Mouse (Mus musculus): Measurements from ENCODE around the gene Vdr. TPM values are rescaled to one million over a fixed set of nuclear protein-coding genes. Genes with fewer than 3 reads are reported as not detected.

Gene Vdr
- polyA plus RNA-seq, 1 experiment = 151 TPM

- H3K27me3 ChIP-seq (ENCODE audit: control insufficient read depth, insufficient read depth, low read length) = no peaks in the 10 kb centered on the region
- H3K4me3 ChIP-seq (ENCODE audit: low read depth, low read length) = no peak overlapping the region
- WGBS = 71% methylated on average over 2 of the region's 2 CpGs
- peaks cover 37% of the 10 kb centered on the region for H3K4me1 ChIP-seq (ENCODE audit: control insufficient read depth, insufficient read depth, insufficient read length, low read length)
- H3K36me3 ChIP-seq (ENCODE audit: control insufficient read depth, insufficient read depth, low read length) = no peaks in the 10 kb centered on the region
- TF ChIP-seq POLR2A (IDR thresholded peaks at IDR 0.05; ENCODE audit: low read depth, low read length) = no peak
- H3K27ac ChIP-seq (ENCODE audit: insufficient read depth, low read depth, low read length) = 0 out of 2 replicates have a peak overlapping the region, but pooled peaks have one; percentile 95
These were observed 12.0 kb upstream of the Vdr start for GRCm38 (mm10) chr15:97922421-97922820.

- Histone ChIP-seq H3K36me3 (ENCODE audit: control insufficient read depth, insufficient read depth, low read length) (no peaks in the 10 kb centered on the region), H3K27me3 (ENCODE audit: control insufficient read depth, insufficient read depth, low read length) (no peaks in the 10 kb centered on the region), H3K27ac (ENCODE audit: insufficient read depth, low read depth, low read length) (peak overlapping the region; percentile 95), H3K4me3 (ENCODE audit: low read depth, low read length) (no peak overlapping the region), H3K4me1 (ENCODE audit: control insufficient read depth, insufficient read depth, insufficient read length, low read length) (peaks cover 43% of the 10 kb centered on the region)
- TF ChIP-seq POLR2A (IDR thresholded peaks at IDR 0.05; ENCODE audit: low read depth, low read length) = no peak
- TF ChIP-seq CTCF (IDR thresholded peaks at IDR 0.05; ENCODE audit: extremely low read depth, insufficient read length, insufficient replicate concordance, low read depth, low read length) = no peak
- 33% methylated on average over 9 of the region's 9 CpGs for WGBS
These were observed 11.4 kb upstream of the Vdr start for GRCm38 (mm10) chr15:97921796-97922195.

GRCm38 (mm10) chr15:97920306-97920705 lies 9.9 kb upstream of the Vdr start:
- Histone ChIP-seq H3K36me3 (ENCODE audit: control insufficient read depth, insufficient read depth, low read length) (no peaks in the 10 kb centered on the region), H3K27ac (ENCODE audit: insufficient read depth, low read depth, low read length) (no peak overlapping the region)

GRCm38 (mm10) chr15:97919217-97919616 lies 8.8 kb upstream of the Vdr start:
- H3K4me3 ChIP-seq (ENCODE audit: low read depth, low read length) = no peak overlapping the region
- TF ChIP-seq POLR2A (IDR thresholded peaks at IDR 0.05; ENCODE audit: low read depth, low read length) (no peak), CTCF (IDR thresholded peaks at IDR 0.05; ENCODE audit: extremely low read depth, insufficient read length, insufficient replicate concordance, low read depth, low read length) (no peak)
- 80% methylated on average over 7 of the region's 7 CpGs for WGBS

More at GRCm38 (mm10) chr15:97920306-97920705, 9.9 kb upstream of the Vdr start:
- Histone ChIP-seq H3K27me3 (ENCODE audit: control insufficient read depth, insufficient read depth, low read length) (no peaks in the 10 kb centered on the region), H3K4me1 (ENCODE audit: control insufficient read depth, insufficient read depth, insufficient read length, low read length) (peaks cover 43% of the 10 kb centered on the region; the same call in 1 of the 2 replicates), H3K4me3 (ENCODE audit: low read depth, low read length) (no peak overlapping the region)
- 36% methylated on average over 5 of the region's 5 CpGs for WGBS
- TF ChIP-seq CTCF (IDR thresholded peaks at IDR 0.05; ENCODE audit: extremely low read depth, insufficient read length, insufficient replicate concordance, low read depth, low read length) = no peak
- TF ChIP-seq POLR2A (IDR thresholded peaks at IDR 0.05; ENCODE audit: low read depth, low read length) = no peak

GRCm38 (mm10) chr15:97917994-97918393 lies 7.6 kb upstream of the Vdr start:
- WGBS = 15% methylated on average over 9 of the region's 9 CpGs
- Histone ChIP-seq H3K27ac (ENCODE audit: insufficient read depth, low read depth, low read length) (peak overlapping the region; percentile 99), H3K4me1 (ENCODE audit: control insufficient read depth, insufficient read depth, insufficient read length, low read length) (peaks cover 45% of the 10 kb centered on the region; the same call in 1 of the 2 replicates), H3K4me3 (ENCODE audit: low read depth, low read length) (no peak overlapping the region), H3K27me3 (ENCODE audit: control insufficient read depth, insufficient read depth, low read length) (no peaks in the 10 kb centered on the region; the same call in 1 of the 2 replicates), H3K36me3 (ENCODE audit: control insufficient read depth, insufficient read depth, low read length) (no peaks in the 10 kb centered on the region)
- no peak for TF ChIP-seq POLR2A (IDR thresholded peaks at IDR 0.05; ENCODE audit: low read depth, low read length)
- no peak for TF ChIP-seq CTCF (IDR thresholded peaks at IDR 0.05; ENCODE audit: extremely low read depth, insufficient read length, insufficient replicate concordance, low read depth, low read length)

More at GRCm38 (mm10) chr15:97919217-97919616, 8.8 kb upstream of the Vdr start:
- Histone ChIP-seq H3K27ac (ENCODE audit: insufficient read depth, low read depth, low read length) (peak overlapping the region; percentile 33), H3K4me1 (ENCODE audit: control insufficient read depth, insufficient read depth, insufficient read length, low read length) (peaks cover 46% of the 10 kb centered on the region; the same call in 1 of the 2 replicates), H3K27me3 (ENCODE audit: control insufficient read depth, insufficient read depth, low read length) (no peaks in the 10 kb centered on the region; the same call in 1 of the 2 replicates), H3K36me3 (ENCODE audit: control insufficient read depth, insufficient read depth, low read length) (no peaks in the 10 kb centered on the region)

GRCm38 (mm10) chr15:97914331-97914747 lies 3.9 kb upstream of the Vdr start:
- TF ChIP-seq CTCF (IDR thresholded peaks at IDR 0.05; ENCODE audit: extremely low read depth, insufficient read length, insufficient replicate concordance, low read depth, low read length) = no peak
- TF ChIP-seq POLR2A (IDR thresholded peaks at IDR 0.05; ENCODE audit: low read depth, low read length) = no peak

GRCm38 (mm10) chr15:97907801-97908751 lies 2.4 kb downstream of the Vdr start:
- peaks cover 6% of the 10 kb centered on the region for H3K4me1 ChIP-seq (ENCODE audit: control insufficient read depth, insufficient read depth, insufficient read length, low read length)
- H3K27me3 ChIP-seq (ENCODE audit: control insufficient read depth, insufficient read depth, low read length) = no peaks in the 10 kb centered on the region
- 0 out of 2 replicates have a peak, but pooled peaks have one; percentile 4 for TF ChIP-seq CTCF (IDR thresholded peaks at IDR 0.05; ENCODE audit: extremely low read depth, insufficient read length, insufficient replicate concordance, low read depth, low read length)
- TF ChIP-seq POLR2A (IDR thresholded peaks at IDR 0.05; ENCODE audit: low read depth, low read length) = peak; percentile 85
- under 1% methylated on average over 59 of the region's 59 CpGs for whole genome bisulfite sequencing
- peak overlapping the region; percentile 97 for H3K4me3 ChIP-seq (ENCODE audit: low read depth, low read length)
- H3K36me3 ChIP-seq (ENCODE audit: control insufficient read depth, insufficient read depth, low read length) = peaks cover 5% of the 10 kb centered on the region; the same call in 1 of the 2 replicates
- peak overlapping the region; percentile 97 for H3K27ac ChIP-seq (ENCODE audit: insufficient read depth, low read depth, low read length)

More at GRCm38 (mm10) chr15:97914331-97914747, 3.9 kb upstream of the Vdr start:
- Histone ChIP-seq H3K36me3 (ENCODE audit: control insufficient read depth, insufficient read depth, low read length) (no peaks in the 10 kb centered on the region), H3K27me3 (ENCODE audit: control insufficient read depth, insufficient read depth, low read length) (no peaks in the 10 kb centered on the region; the same call in 1 of the 2 replicates), H3K4me3 (ENCODE audit: low read depth, low read length) (peak overlapping the region; percentile 44), H3K4me1 (ENCODE audit: control insufficient read depth, insufficient read depth, insufficient read length, low read length) (peaks cover 35% of the 10 kb centered on the region; the same call in 1 of the 2 replicates), H3K27ac (ENCODE audit: insufficient read depth, low read depth, low read length) (peak overlapping the region; percentile 91)
- 2% methylated on average over 9 of the region's 9 CpGs for WGBS
